In the genomic region with DNA sequence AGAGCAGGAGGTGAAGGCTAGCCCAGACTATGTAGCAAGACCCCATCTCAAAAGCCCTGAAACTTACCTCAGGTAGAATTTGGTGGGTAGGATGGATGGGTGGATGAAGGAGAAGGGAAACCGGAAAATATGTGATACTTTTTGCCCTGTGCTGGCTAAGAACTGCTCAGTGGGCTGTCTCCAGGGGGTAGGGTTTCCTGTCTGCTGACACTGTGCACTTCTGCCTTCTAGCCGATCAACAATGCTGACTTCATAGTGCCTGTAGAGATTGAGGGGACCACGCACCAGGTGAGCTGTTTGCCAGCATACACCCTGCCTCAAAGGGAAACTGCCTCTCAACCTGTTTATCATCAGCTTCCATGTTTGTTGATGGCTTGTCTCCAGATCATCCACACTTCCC, we compare ENCODE assay signal across 1 mouse cellular context.
TF ChIP-seq lines count a peak whose summit lies in the region.

No protein-coding gene starts in this region.

TF ChIP-seq in CH12.LX, 34 proteins besides CTCF, POLR2A, EP300 and RAD21 (continued from another document):
- no peak for TF ChIP-seq MYC (IDR thresholded peaks at IDR 0.05; ENCODE audit: low read depth, low read length)
